Mouse (Mus musculus): Measurements from ENCODE around the gene Gm45062.
"Not testable (repeated sequence)": the region's sequence is repeated elsewhere in the genome, so short reads cannot be mapped to it uniquely, and the experiment has no call there.

Gm45062 gene

GRCm38 (mm10) chr6:8511447-8511846, 252.2 kb downstream of the Gm45062 start:
- no peak for DNase-seq

- no peak for DNase-seq
These were observed 253.2 kb downstream of the Gm45062 start for GRCm38 (mm10) chr6:8512416-8512815.

GRCm38 (mm10) chr6:8519687-8520086, 260.4 kb downstream of the Gm45062 start:
- DNase-seq, result no peak

GRCm38 (mm10) chr6:8521231-8521630, 262.0 kb downstream of the Gm45062 start:
- DNase-seq, result no peak

DNA sequence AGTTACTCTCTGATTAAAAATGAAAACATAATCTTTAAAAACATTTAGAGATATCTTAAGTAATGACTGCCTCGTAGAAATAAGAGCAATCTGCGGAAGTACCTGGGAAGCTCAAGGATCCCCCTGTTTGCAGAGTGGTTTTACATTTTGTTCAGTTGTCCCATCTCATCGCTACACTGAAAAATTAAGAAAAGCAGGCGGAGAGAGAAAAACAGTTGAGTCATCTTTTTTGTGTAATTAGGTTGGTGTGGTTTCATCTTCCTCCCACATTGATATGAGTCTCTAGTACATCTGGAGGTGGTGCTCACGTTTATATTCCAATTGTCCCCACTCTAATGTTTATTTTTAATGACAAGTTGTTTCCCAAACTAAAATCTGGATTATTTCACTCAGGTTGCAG, 265.5 kb downstream of the Gm45062 start:
- no peak for DNase-seq

- no peak for DNase-seq
These were observed 272.0 kb downstream of the Gm45062 start for GRCm38 (mm10) chr6:8531104-8531894.

- DNase-seq, result no peak
These were observed 277.7 kb downstream of the Gm45062 start for GRCm38 (mm10) chr6:8536944-8537343.

DNA sequence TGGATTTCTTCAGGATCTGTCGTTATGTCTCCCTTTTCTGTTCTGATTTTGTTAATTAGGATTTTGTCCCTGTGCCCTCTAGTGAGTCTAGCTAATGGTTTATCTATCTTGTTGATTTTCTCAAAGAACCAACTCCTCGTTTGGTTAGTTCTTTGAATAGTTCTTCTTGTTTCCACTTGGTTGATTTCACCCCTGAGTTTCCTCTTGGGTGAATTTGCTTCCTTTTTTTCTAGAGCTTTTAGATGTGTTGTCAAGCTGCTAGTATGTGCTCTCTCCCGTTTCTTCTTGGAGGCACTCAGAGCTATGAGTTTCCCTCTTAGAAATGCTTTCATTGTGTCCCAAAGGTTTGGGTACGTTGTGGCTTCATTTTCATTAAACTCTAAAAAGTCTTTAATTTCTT, 282.3 kb downstream of the Gm45062 start:
- not testable (repeated sequence) for DNase-seq

DNA sequence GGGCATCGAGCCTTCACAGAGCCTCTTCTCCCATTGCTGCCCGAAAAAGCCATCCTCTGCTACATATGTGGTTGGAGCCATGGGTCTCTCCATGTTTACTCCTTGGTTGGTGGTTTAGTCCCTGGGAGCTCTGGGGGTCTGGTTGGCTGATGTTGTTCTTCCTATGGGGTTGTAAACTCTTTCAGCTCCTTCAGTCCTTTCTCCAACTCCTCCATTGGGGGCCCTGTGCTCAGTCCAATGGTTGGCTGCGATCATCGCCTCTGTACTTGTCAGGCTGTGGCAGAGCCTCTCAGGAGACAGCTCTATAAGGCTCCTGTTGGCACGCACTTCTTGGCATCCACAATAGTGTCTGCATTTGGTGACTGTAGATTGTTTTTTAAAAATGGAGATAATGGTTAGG, 285.6 kb downstream of the Gm45062 start:
- DNase-seq, result no peak

DNA sequence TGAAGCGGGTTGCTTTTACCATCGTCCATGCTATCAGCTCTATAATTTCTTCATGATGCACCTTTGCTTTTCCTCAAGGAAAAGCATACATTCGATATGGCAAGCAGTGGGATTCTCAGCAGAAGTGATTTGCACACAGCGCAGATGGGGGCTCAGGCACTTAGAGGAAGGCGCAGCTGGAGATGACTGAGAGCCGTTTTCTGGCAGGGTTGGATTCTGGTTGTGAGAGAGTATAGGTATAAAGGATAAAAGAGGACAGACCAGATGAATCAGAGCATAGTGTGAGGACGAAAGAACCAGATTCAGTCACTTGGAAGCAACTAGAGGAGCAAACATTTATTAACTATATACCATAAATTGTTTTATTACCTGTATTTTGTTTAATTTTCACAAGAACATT, 286.5 kb downstream of the Gm45062 start:
- DNase-seq, result no peak

- DNase-seq, result no peak
These were observed 291.9 kb downstream of the Gm45062 start for GRCm38 (mm10) chr6:8551155-8551554.

- DNase-seq, result no peak
These were observed 297.8 kb downstream of the Gm45062 start for GRCm38 (mm10) chr6:8556849-8557571.

GRCm38 (mm10) chr6:8560682-8561081, 301.4 kb downstream of the Gm45062 start:
- no peak for DNase-seq

DNA sequence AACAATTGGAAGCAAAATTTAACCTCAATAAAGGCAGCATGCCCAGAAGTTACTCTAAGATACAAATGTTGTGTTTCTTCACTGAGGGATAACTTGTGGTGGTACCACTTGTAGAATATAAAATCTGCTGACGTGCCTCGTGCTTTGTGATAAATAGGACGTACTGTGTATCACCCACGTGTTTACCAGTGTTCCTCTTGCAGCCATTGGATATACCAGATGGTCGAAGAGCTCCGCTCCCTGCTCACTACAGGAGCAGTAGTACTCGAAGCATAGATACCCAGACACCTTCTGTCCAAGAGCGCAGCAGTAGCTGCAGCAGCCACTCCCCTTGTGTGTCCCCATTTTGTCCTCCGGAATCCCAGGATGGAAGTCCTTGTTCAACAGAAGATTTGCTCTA, 323.1 kb downstream of the Gm45062 start:
- no peak for DNase-seq

DNA sequence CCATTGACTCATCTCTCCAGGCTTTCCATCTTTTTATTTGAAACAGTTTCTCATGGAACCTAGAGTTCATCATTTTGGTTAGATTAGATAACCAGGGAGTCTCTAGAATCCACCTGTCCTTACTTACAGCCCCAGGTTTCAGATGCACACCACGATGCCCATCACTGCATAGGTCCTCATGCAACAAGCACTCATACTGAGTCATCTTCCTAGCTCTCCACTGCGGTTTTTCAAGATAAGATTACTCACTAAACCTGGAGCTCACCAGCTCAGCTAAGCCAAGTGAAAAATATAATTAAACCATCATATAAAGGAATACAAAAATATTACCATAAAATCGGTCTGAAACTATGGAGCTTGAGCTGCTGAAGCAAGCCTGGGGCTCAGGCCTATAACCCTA, 324.6 kb downstream of the Gm45062 start:
- no peak for DNase-seq

DNA sequence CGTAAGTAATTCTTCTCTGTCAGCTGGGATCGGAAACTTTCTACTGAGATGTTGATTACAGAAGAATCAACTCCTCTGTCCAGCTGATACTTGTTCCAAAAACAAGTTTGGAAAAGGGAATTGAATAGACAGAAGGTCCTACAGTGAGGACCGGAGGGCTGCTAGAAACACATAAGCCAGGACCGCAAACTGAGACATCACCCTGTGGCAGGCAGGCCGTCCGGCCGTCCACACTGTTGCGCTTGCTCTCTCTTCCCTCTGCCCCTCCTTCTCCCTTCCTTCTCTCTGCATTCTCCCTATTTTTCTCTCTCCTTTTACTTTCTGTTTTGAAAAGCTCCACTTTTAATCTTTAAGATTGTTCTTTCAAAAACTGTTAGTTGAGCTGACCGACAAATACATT, 332.4 kb downstream of the Gm45062 start:
- no peak for DNase-seq

DNA sequence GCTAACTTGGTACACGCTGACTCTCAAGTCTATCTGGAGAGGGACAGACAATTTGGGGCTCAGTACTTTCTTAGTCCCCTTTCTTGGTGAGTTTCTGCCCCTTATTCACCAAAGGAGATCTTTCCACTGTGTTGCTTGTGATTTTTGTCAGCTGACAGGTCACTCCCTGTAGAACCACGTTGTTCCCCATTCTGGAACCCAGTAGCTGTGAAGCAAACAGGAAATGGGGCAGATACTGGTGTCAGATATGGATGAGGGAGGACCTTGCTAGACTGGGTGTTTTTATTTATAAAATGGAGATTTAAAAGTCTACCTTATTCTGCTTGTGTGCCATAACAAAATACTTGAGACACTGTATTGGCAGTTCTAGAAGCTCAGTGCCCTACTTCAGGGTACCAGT, 358.1 kb downstream of the Gm45062 start:
- DNase-seq, result no peak

DNA sequence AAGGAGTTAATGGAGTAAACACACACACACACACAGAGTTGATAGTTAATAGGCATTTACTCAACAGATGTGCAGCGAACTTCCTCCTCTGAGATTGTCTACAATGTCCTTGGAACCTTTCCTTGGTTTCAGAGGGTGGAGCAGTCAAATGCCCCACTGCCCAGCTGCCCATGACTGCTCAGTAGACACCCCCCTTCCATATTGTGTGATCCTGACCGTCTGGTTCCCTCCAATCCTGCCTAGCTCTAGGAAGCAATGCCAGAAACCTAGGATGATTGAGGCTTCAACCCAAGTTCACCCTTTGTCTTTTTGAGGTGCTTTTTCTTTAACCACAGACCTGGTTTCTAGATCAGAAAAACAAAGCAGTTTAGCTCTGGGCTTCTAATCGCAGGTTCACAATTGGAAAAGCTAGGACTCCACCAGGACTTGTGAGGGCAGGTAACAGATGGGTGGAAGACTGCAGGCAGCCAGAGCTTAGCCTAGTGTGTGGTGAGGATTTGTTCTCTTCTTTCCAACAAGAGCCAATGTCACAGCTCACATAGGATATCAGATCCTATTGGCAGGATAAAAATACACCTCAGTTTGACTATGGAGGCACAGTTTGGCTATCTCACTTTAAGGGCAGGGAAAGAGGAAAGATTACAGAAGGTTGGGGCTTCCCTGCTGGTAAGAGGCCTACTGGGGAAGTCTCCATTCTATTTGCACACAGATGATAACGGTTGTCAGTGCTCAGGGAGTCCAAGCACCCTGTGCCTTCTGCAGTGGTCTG, 360.5 kb downstream of the Gm45062 start:
- no peak for DNase-seq

GRCm38 (mm10) chr6:8623045-8623444, 363.8 kb downstream of the Gm45062 start:
- DNase-seq, result no peak

- no peak for DNase-seq
These were observed 369.0 kb downstream of the Gm45062 start for GRCm38 (mm10) chr6:8628226-8628625.

DNA sequence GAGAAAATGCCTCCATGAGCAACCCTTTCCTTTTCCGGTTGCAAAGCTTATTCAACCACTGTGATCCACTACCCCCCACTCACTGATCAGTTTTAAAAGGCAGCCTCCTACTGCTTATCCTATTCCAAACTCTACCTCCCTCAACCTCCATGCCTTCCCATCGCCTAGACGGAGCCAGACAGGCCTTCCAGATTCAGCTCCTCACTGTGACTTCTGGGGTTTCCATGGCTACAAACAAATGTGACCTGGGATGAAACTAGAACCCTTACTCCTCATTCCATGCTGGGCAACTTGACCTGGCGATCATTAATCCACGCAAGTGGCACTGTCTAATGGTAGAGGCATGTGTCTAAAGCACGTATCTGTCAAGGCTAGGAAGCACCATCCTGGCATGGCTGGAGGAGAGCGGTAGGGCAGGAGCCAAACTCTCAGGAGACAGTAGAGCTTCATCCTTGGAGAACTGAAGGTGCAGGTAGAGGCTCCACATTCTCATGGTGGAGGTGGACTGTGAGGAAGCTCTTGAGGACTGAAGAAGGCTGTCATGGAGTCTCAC, 369.5 kb downstream of the Gm45062 start:
- DNase-seq, result no peak

GRCm38 (mm10) chr6:8630531-8630930, 371.3 kb downstream of the Gm45062 start:
- DNase-seq, result no peak

- DNase-seq, result no peak
These were observed 372.1 kb downstream of the Gm45062 start for GRCm38 (mm10) chr6:8631362-8631761.
